Mouse (Mus musculus) C2C12 (cell line): Measurements from ENCODE around the gene Cacybp.

Experiments used
- CEBPB ChIP-seq: IDR thresholded peaks from one replicate; pipeline ENCODE4 v1.6.1; 2011; ENCODE audit warnings: low read depth, mild to moderate bottlenecking, control low read depth, moderate library complexity
- CTCF ChIP-seq: IDR thresholded peaks from one replicate; pipeline ENCODE4 v1.5.1; 2011; ENCODE audit not compliant: control insufficient read depth, insufficient read depth, insufficient read length
- MAX ChIP-seq: IDR thresholded peaks from one replicate; pipeline ENCODE4 v1.6.1; 2011; ENCODE audit warnings: mild to moderate bottlenecking, control low read depth
- MYOD1 ChIP-seq: IDR thresholded peaks from one replicate; pipeline ENCODE4 v1.6.1; 2011; ENCODE audit warnings: low read depth; ENCODE audit not compliant: control insufficient read depth, insufficient read length
- MYOG ChIP-seq: IDR thresholded peaks from one replicate; pipeline ENCODE4 v1.6.1; 2011; ENCODE audit not compliant: control insufficient read depth, insufficient read length; ENCODE audit errors: extremely low read depth
- USF1 ChIP-seq: IDR thresholded peaks from one replicate; pipeline ENCODE4 v1.6.1; 2011; ENCODE audit warnings: low read depth, mild to moderate bottlenecking, control low read depth, moderate library complexity

DNA sequence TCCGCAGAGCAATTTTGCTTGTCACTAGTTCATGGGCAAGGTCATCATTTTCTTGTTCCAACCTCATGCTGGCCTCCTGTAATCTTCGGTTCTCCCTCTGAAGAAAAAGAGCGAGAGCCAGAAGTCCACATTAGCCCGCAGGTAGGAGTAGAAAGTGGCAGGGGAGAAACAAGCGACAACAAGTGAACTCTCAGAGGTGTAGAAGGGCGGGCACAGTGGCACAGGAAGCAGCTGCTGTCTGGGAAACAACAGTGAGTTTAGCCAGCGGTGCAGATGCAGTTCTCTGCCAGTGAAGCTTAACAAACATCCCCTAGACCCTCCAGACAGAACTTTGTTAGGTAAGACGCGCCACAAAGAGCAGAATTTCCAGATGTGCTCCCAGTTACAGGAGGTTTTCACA is 34.8 kb upstream of the Cacybp start:
- TF ChIP-seq CTCF (no peak), MYOG (no peak), USF1 (no peak), CEBPB (no peak), MAX (no peak), MYOD1 (no peak)
